8 mouse cellular contexts compared by ENCODE assay signal in genomic region chr1:111754263-111754857, GRCm38 (mm10).
A peak's percentile ranks its signal among the peaks of the same experiment; 100 is the strongest.
DNase-seq lines count a peak whose midpoint lies in the region; ATAC-seq and TF ChIP-seq lines count a peak whose summit lies in the region.

No protein-coding gene starts in this region.

- no peak overlapping the region for H3K27ac ChIP-seq in lung, embryonic 14.5 days (ENCODE audit: low read depth)
- no peak overlapping the region for H3K27ac ChIP-seq in limb, embryonic 14.5 days (replicated peaks; ENCODE audit: low read depth, low read length)
- no peak overlapping the region for H3K27ac ChIP-seq in stomach, embryonic 16.5 days (ENCODE audit: low read length)

- no peak for TF ChIP-seq CTCF in lung, embryonic 14.5 days (IDR thresholded peaks at IDR 0.05; ENCODE audit: low read depth)

- ATAC-seq in lung, embryonic 14.5 days (ENCODE audit: insufficient read depth), result no peak
- no peak for ATAC-seq in limb, embryonic 14.5 days (ENCODE audit: low FRiP score, low read depth)
- ATAC-seq in stomach, embryonic 16.5 days (ENCODE audit: insufficient read depth, low FRiP score), result no peak
- ATAC-seq in megakaryocyte-erythroid progenitor cell, adult 5-6 weeks (replicated peaks; ENCODE audit: low FRiP score, low TSS enrichment, poor library complexity, severe bottlenecking), result no peak
- no peak for ATAC-seq in monocyte, adult 5-6 weeks (replicated peaks; ENCODE audit: insufficient number of reproducible peaks, low FRiP score, low TSS enrichment, poor library complexity, severe bottlenecking)

- no peaks in the 10 kb centered on the region for H3K4me1 ChIP-seq in lung, embryonic 14.5 days (ENCODE audit: insufficient read depth)
- H3K4me1 ChIP-seq in limb, embryonic 14.5 days (ENCODE audit: control insufficient read depth, insufficient read depth, low read length), result no peaks in the 10 kb centered on the region
- H3K4me1 ChIP-seq in stomach, embryonic 16.5 days (ENCODE audit: control insufficient read depth, insufficient read depth, low read length), result no peaks in the 10 kb centered on the region

- H3K4me3 ChIP-seq in lung, embryonic 14.5 days (ENCODE audit: low read depth, low read length), result no peak overlapping the region
- no peak overlapping the region for H3K4me3 ChIP-seq in limb, embryonic 14.5 days (replicated peaks; ENCODE audit: low read length)
- no peak overlapping the region for H3K4me3 ChIP-seq in stomach, embryonic 16.5 days (replicated peaks; ENCODE audit: low read length)

- H3K9ac ChIP-seq in lung, embryonic 14.5 days, result no peak overlapping the region
- no peak overlapping the region for H3K9ac ChIP-seq in limb, embryonic 14.5 days (ENCODE audit: low read depth, low read length, severe bottlenecking)
- no peak overlapping the region for H3K9ac ChIP-seq in stomach, embryonic 16.5 days (ENCODE audit: low read length)

- no peaks in the 10 kb centered on the region for H3K36me3 ChIP-seq in lung, embryonic 14.5 days (ENCODE audit: insufficient read depth)
- no peaks in the 10 kb centered on the region for H3K36me3 ChIP-seq in limb, embryonic 14.5 days (ENCODE audit: control insufficient read depth, insufficient read depth, low read length)
- H3K36me3 ChIP-seq in stomach, embryonic 16.5 days (ENCODE audit: control insufficient read depth, insufficient read depth, low read length), result no peaks in the 10 kb centered on the region

- TF ChIP-seq POLR2A in limb, embryonic 14.5 days (IDR thresholded peaks at IDR 0.05; ENCODE audit: borderline replicate concordance, extremely low read depth, insufficient read depth, insufficient read length), result no peak

- peak; percentile 9 to 12 for DNase-seq in cerebellum, postnatal 10 days
- DNase-seq in cerebellum, postnatal 25 days, result no peak
- no peak for DNase-seq in lung, embryonic 14.5 days
- no peak for DNase-seq in lung, postnatal 36 days
- DNase-seq in limb, embryonic 14.5 days (ENCODE audit: low spot score), result no peak

- H3K27me3 ChIP-seq in lung, embryonic 14.5 days (ENCODE audit: insufficient read depth, low read length), result no peaks in the 10 kb centered on the region
- no peaks in the 10 kb centered on the region for H3K27me3 ChIP-seq in limb, embryonic 14.5 days (ENCODE audit: control insufficient read depth, insufficient read depth, low read length)
- H3K27me3 ChIP-seq in stomach, embryonic 16.5 days (ENCODE audit: control insufficient read depth, insufficient read depth, low read length), result no peaks in the 10 kb centered on the region

- no peaks in the 10 kb centered on the region for H3K9me3 ChIP-seq in lung, embryonic 14.5 days (ENCODE audit: low read depth, low read length)
- no peaks in the 10 kb centered on the region for H3K9me3 ChIP-seq in limb, embryonic 14.5 days (ENCODE audit: control insufficient read depth, low read length)
- H3K9me3 ChIP-seq in stomach, embryonic 16.5 days (replicated peaks; ENCODE audit: control insufficient read depth, low read length), result no peaks in the 10 kb centered on the region

- peak overlapping the region; percentile 29; the same call in 1 of the 2 replicates for H3K4me2 ChIP-seq in lung, embryonic 14.5 days
- peak overlapping the region; percentile 35 for H3K4me2 ChIP-seq in limb, embryonic 14.5 days (replicated peaks; ENCODE audit: low read depth, low read length, severe bottlenecking)
- peak overlapping the region; percentile 35; the same call in 1 of the 2 replicates for H3K4me2 ChIP-seq in stomach, embryonic 16.5 days (ENCODE audit: low read depth, low read length)

- WGBS in lung, embryonic 14.5 days, result 10% methylated on average over 13 of the region's 20 CpGs
- WGBS in limb, embryonic 14.5 days, result 11% methylated on average over 17 of the region's 20 CpGs
- 11% methylated on average over 17 of the region's 20 CpGs for WGBS in stomach, embryonic 16.5 days

Comparison
In these comparisons a context has a peak if more than half of its experiments do, and no peak if none do; other contexts are left out.
1. DNase-seq: peak in cerebellum, postnatal 10 days (2 of 2); none in cerebellum, postnatal 25 days (0 of 2), lung, embryonic 14.5 days (single experiment), lung, postnatal 36 days (single experiment) and limb, embryonic 14.5 days (single experiment).
2. Peak in every context shown above with its lines, with median percentiles within 50 percentile points of each other: H3K4me2 ChIP-seq.